Mouse (Mus musculus): ENCODE data around the gene Rassf3. TPM values are rescaled to one million over a fixed set of nuclear protein-coding genes. Genes with fewer than 3 reads are reported as not detected.

Rassf3 gene
- polyA plus RNA-seq, 1 experiment = 0.07 TPM

DNA sequence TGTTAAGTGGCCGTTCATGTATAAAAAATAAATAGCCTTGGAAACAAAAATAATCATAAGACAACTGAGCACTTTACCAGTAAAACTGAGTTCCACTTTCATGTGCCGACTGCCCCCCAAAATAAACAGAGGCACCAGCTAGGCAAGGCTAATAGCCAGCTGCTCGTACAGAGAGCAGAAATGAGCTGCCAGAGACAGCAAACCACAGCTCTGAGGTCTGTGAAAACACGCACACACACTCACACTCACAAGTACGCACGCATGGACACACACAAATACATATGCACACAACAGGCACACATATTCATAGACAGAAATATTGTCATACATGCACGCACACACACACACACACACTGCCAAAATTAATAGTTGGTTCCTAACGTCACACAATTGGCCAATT lies 46.6 kb downstream of the Rassf3 start:
- Histone ChIP-seq H3K4me3 (replicated peaks) (no peak overlapping the region), H3K4me1 (ENCODE audit: control insufficient read depth) (peaks cover 23% of the 10 kb centered on the region), H3K36me3 (ENCODE audit: control insufficient read depth) (no peaks in the 10 kb centered on the region), H3K27me3 (ENCODE audit: control insufficient read depth) (no peaks in the 10 kb centered on the region), H3K9me3 (ENCODE audit: control insufficient read depth, low read length) (no peaks in the 10 kb centered on the region)
- TF ChIP-seq GATA1 (IDR thresholded peaks at IDR 0.05; ENCODE audit: low read length) = no peak
- TF ChIP-seq TAL1 (IDR thresholded peaks at IDR 0.05; ENCODE audit: low read length) = no peak

GRCm38 (mm10) chr10:121429089-121429488 lies 47.1 kb downstream of the Rassf3 start:
- no peaks in the 10 kb centered on the region for H3K27me3 ChIP-seq (ENCODE audit: control insufficient read depth)
- H3K4me1 ChIP-seq (ENCODE audit: control insufficient read depth) = peaks cover 23% of the 10 kb centered on the region
- no peaks in the 10 kb centered on the region for H3K9me3 ChIP-seq (ENCODE audit: control insufficient read depth, low read length)
- no peaks in the 10 kb centered on the region for H3K36me3 ChIP-seq (ENCODE audit: control insufficient read depth)
- no peak overlapping the region for H3K4me3 ChIP-seq (replicated peaks)
- TF ChIP-seq TAL1 (IDR thresholded peaks at IDR 0.05; ENCODE audit: low read length) (no peak), GATA1 (IDR thresholded peaks at IDR 0.05; ENCODE audit: low read length) (no peak)

DNA sequence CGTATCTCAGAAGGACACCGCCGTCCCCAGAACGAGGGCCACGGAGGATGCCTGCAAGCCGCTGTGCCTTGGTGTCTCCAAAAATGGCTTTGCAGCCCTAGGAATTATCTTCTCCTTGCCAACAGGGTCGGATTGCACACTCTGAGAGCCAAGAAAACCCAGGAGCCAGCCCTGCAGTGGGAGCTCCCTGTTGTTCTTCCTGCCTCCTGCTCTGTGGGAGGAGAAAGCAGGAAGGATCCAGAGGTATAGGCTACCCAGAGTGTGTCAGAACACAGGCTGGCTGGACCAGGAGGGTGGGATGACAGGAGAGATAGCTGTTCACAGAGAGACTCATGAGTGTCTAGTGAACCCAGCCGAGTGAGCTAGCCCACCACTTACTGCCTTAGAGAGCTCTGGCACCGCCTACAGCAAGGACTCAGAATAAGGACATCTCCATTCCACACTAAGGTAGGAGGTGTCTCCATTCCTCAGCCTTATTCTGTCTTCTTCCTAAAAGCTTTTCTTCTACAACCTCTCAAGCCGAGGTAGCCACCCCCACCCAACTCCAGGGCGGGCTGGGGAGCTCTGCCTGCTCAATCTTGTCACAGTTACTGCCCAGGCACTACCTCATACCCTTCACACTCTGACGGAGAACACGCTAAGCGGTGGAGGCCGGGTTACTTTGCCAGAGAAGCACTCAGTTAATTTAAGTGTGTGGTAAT lies 48.0 kb downstream of the Rassf3 start:
- TF ChIP-seq GATA1 (IDR thresholded peaks at IDR 0.05; ENCODE audit: low read length) = no peak
- TF ChIP-seq TAL1 (IDR thresholded peaks at IDR 0.05; ENCODE audit: low read length) = no peak
- H3K4me3 ChIP-seq (replicated peaks) = no peak overlapping the region
- no peaks in the 10 kb centered on the region for H3K9me3 ChIP-seq (ENCODE audit: control insufficient read depth, low read length)
- peaks cover 22% of the 10 kb centered on the region for H3K4me1 ChIP-seq (ENCODE audit: control insufficient read depth)
- no peaks in the 10 kb centered on the region for H3K27me3 ChIP-seq (ENCODE audit: control insufficient read depth)
- H3K36me3 ChIP-seq (ENCODE audit: control insufficient read depth) = no peaks in the 10 kb centered on the region

- H3K4me1 ChIP-seq (ENCODE audit: control insufficient read depth) = peaks cover 12% of the 10 kb centered on the region
- H3K27me3 ChIP-seq (ENCODE audit: control insufficient read depth) = no peaks in the 10 kb centered on the region
- H3K9me3 ChIP-seq (ENCODE audit: control insufficient read depth, low read length) = no peaks in the 10 kb centered on the region
- no peaks in the 10 kb centered on the region for H3K36me3 ChIP-seq (ENCODE audit: control insufficient read depth)
- no peak overlapping the region for H3K4me3 ChIP-seq (replicated peaks)
- no peak for TF ChIP-seq TAL1 (IDR thresholded peaks at IDR 0.05; ENCODE audit: low read length)
- TF ChIP-seq GATA1 (IDR thresholded peaks at IDR 0.05; ENCODE audit: low read length) = no peak
Measured at GRCm38 (mm10) chr10:121427136-121427535, 49.0 kb downstream of the Rassf3 start.

- no peaks in the 10 kb centered on the region for H3K9me3 ChIP-seq (ENCODE audit: control insufficient read depth, low read length)
- H3K4me1 ChIP-seq (ENCODE audit: control insufficient read depth) = peaks cover 7% of the 10 kb centered on the region
- no peak overlapping the region for H3K4me3 ChIP-seq (replicated peaks)
- H3K27me3 ChIP-seq (ENCODE audit: control insufficient read depth) = no peaks in the 10 kb centered on the region
- no peaks in the 10 kb centered on the region for H3K36me3 ChIP-seq (ENCODE audit: control insufficient read depth)
- TF ChIP-seq TAL1 (IDR thresholded peaks at IDR 0.05; ENCODE audit: low read length) (no peak), GATA1 (IDR thresholded peaks at IDR 0.05; ENCODE audit: low read length) (no peak)
Measured at GRCm38 (mm10) chr10:121426458-121427070, 49.6 kb downstream of the Rassf3 start.

- H3K4me1 ChIP-seq (ENCODE audit: control insufficient read depth) = peaks cover 6% of the 10 kb centered on the region
- H3K9me3 ChIP-seq (ENCODE audit: control insufficient read depth, low read length) = no peaks in the 10 kb centered on the region
- no peaks in the 10 kb centered on the region for H3K27me3 ChIP-seq (ENCODE audit: control insufficient read depth)
- H3K36me3 ChIP-seq (ENCODE audit: control insufficient read depth) = no peaks in the 10 kb centered on the region
- no peak overlapping the region for H3K4me3 ChIP-seq (replicated peaks)
- no peak for TF ChIP-seq GATA1 (IDR thresholded peaks at IDR 0.05; ENCODE audit: low read length)
- TF ChIP-seq TAL1 (IDR thresholded peaks at IDR 0.05; ENCODE audit: low read length) = no peak
Measured at GRCm38 (mm10) chr10:121425506-121426025, 50.6 kb downstream of the Rassf3 start.

DNA sequence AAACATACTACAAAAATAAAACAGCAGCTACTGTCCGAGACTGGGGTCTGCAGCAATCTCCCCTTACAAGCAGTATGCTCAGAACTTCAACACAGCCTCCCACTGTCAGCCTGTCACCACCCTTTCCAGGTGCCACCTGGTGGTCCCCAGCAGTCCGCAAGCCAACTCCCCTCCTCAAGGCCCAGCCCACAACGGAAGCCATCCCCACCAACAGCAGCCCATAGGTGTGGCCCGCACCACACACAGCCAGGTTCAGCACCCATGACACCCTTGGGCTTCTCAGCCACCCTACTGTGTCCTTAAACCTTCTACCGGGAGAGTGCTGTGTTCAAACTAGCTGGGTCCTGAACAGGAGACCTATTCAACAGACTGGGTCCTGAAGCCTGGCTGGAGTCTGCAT lies 51.1 kb downstream of the Rassf3 start:
- TF ChIP-seq TAL1 (IDR thresholded peaks at IDR 0.05; ENCODE audit: low read length) (no peak), GATA1 (IDR thresholded peaks at IDR 0.05; ENCODE audit: low read length) (no peak)
- Histone ChIP-seq H3K27me3 (ENCODE audit: control insufficient read depth) (no peaks in the 10 kb centered on the region), H3K9me3 (ENCODE audit: control insufficient read depth, low read length) (no peaks in the 10 kb centered on the region), H3K4me3 (replicated peaks) (no peak overlapping the region), H3K4me1 (ENCODE audit: control insufficient read depth) (peaks cover 9% of the 10 kb centered on the region), H3K36me3 (ENCODE audit: control insufficient read depth) (no peaks in the 10 kb centered on the region)

GRCm38 (mm10) chr10:121424455-121424854 lies 51.7 kb downstream of the Rassf3 start:
- Histone ChIP-seq H3K9me3 (ENCODE audit: control insufficient read depth, low read length) (no peaks in the 10 kb centered on the region), H3K27me3 (ENCODE audit: control insufficient read depth) (no peaks in the 10 kb centered on the region), H3K36me3 (ENCODE audit: control insufficient read depth) (no peaks in the 10 kb centered on the region), H3K4me1 (ENCODE audit: control insufficient read depth) (peaks cover 13% of the 10 kb centered on the region), H3K4me3 (replicated peaks) (no peak overlapping the region)
- no peak for TF ChIP-seq GATA1 (IDR thresholded peaks at IDR 0.05; ENCODE audit: low read length)
- no peak for TF ChIP-seq TAL1 (IDR thresholded peaks at IDR 0.05; ENCODE audit: low read length)

- no peak for TF ChIP-seq TAL1 (IDR thresholded peaks at IDR 0.05; ENCODE audit: low read length)
- no peak for TF ChIP-seq GATA1 (IDR thresholded peaks at IDR 0.05; ENCODE audit: low read length)
- Histone ChIP-seq H3K27me3 (ENCODE audit: control insufficient read depth) (no peaks in the 10 kb centered on the region), H3K4me3 (replicated peaks) (no peak overlapping the region), H3K9me3 (ENCODE audit: control insufficient read depth, low read length) (no peaks in the 10 kb centered on the region), H3K36me3 (ENCODE audit: control insufficient read depth) (no peaks in the 10 kb centered on the region), H3K4me1 (ENCODE audit: control insufficient read depth) (peaks cover 13% of the 10 kb centered on the region)
Measured at GRCm38 (mm10) chr10:121423541-121424349, 52.4 kb downstream of the Rassf3 start.
